Mouse (Mus musculus): ENCODE data around the gene H60b. TPM values are rescaled to one million over a fixed set of nuclear protein-coding genes. Genes with fewer than 3 reads are reported as not detected.
A peak's percentile ranks its signal among the peaks of the same experiment; 100 is the strongest.
"Not testable (repeated sequence)": the region's sequence is repeated elsewhere in the genome, so short reads cannot be mapped to it uniquely, and the experiment has no call there.

The H60b gene
- 0.45 TPM in 1 of 2 replicates, not detected in the other for total RNA-seq (2021)
- long read RNA-seq, experiment 1 = 0 reads
- long read RNA-seq, experiment 2 = 0 reads

- peak; percentile 88 for DNase-seq
Observed at GRCm38 (mm10) chr10:22158310-22158999, at the start of gene H60b, which contains the start of gene Raet1e. Gene H60b (plus strand): TSS chr10:22158586. Gene Raet1e (plus strand): TSS chr10:22158569.

- DNase-seq = peak; percentile 85
Observed at GRCm38 (mm10) chr10:22140665-22141280, 17.6 kb upstream of the H60b start.

GRCm38 (mm10) chr10:22142194-22142593 is 16.2 kb upstream of the H60b start:
- not testable (repeated sequence) for DNase-seq

GRCm38 (mm10) chr10:22142926-22143325 is 15.5 kb upstream of the H60b start:
- no peak for DNase-seq

GRCm38 (mm10) chr10:22148441-22149072 is 9.8 kb upstream of the H60b start:
- DNase-seq = peak; percentile 86

GRCm38 (mm10) chr10:22149073-22149690 is 9.2 kb upstream of the H60b start, which contains the start of gene E030030I06Rik:
Gene E030030I06Rik (minus strand): TSS chr10:22149270.
- DNase-seq = peak; percentile 29

- DNase-seq = no peak
Observed at GRCm38 (mm10) chr10:22149691-22150465, 8.5 kb upstream of the H60b start.

GRCm38 (mm10) chr10:22150593-22150992 is 7.8 kb upstream of the H60b start:
- no peak for DNase-seq

GRCm38 (mm10) chr10:22151056-22151862 is 7.1 kb upstream of the H60b start:
- DNase-seq = not testable (repeated sequence)

GRCm38 (mm10) chr10:22151863-22152640 is 6.3 kb upstream of the H60b start:
- not testable (repeated sequence) for DNase-seq

GRCm38 (mm10) chr10:22153147-22153690 is 5.2 kb upstream of the H60b start:
- not testable (repeated sequence) for DNase-seq

GRCm38 (mm10) chr10:22154127-22154526 is 4.3 kb upstream of the H60b start:
- not testable (repeated sequence) for DNase-seq

GRCm38 (mm10) chr10:22154871-22155799 is 3.3 kb upstream of the H60b start:
- DNase-seq = no peak

- no peak for DNase-seq
Observed at GRCm38 (mm10) chr10:22159131-22159561, 760 bp downstream of the H60b start.

- DNase-seq = no peak
Observed at GRCm38 (mm10) chr10:22159581-22160140, 1.3 kb downstream of the H60b start.

- not testable (repeated sequence) for DNase-seq
Observed at GRCm38 (mm10) chr10:22163279-22163678, 4.9 kb downstream of the H60b start.

- DNase-seq = peak; percentile 76
Observed at GRCm38 (mm10) chr10:22163705-22164583, 5.6 kb downstream of the H60b start.
